Mouse (Mus musculus): Measurements from ENCODE around the gene Zfp652. TPM values are rescaled to one million over a fixed set of nuclear protein-coding genes. Genes with fewer than 3 reads are reported as not detected.

The Zfp652 gene
- total and polyA plus RNA-seq, 3 experiments: 3.0 to 9.8 (median 6.2) TPM

DNA sequence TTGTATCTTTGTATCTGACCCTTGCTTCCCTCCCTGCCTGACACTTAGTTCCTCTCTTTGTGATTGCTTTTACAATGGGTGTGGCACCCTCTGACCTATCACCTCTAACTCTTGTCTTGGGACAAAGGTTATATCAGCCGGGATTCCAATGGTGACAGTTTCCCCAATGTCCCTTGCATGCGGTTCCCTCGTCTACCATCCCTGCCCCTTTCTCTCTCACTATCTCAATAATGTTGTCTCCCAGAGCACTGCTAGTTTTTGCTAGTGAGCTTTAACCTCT lies 114.6 kb downstream of the Zfp652 start:
- Histone ChIP-seq H3K9me3 (replicated peaks; ENCODE audit: low read length) (peaks cover 21% of the 10 kb centered on the region), H3K9ac (ENCODE audit: insufficient read depth, low read depth) (no peak overlapping the region), H3K4me2 (ENCODE audit: insufficient read depth, low read depth, poor library complexity, severe bottlenecking) (no peak overlapping the region), H3K36me3 (replicated peaks in 1 of 2; ENCODE audit: control insufficient read depth in 1 of 2, insufficient read depth in 1 of 2, low read length in 1 of 2) (peaks cover 18 to 32% of the 10 kb centered on the region in 2 experiments), H3K4me1 (ENCODE audit: control insufficient read depth in 1 of 2, insufficient read depth in 2 of 2) (peaks cover 0 to 42% of the 10 kb centered on the region in 2 experiments; a peak in 3 of 4 replicates), H3K27me3 (replicated peaks) (peaks cover 42% of the 10 kb centered on the region), H3K27ac (ENCODE audit: insufficient read depth, low read depth) (no peak overlapping the region), H3K4me3 (replicated peaks in 1 of 3; ENCODE audit: low read depth in 2 of 3, low read length in 2 of 3, poor library complexity in 1 of 3) (no peak overlapping the region), H3K79me2 (replicated peaks; ENCODE audit: control insufficient read depth, extremely low read depth, insufficient read depth, poor library complexity, severe bottlenecking) (no peaks in the 10 kb centered on the region)
- TF ChIP-seq GABPA (IDR thresholded peaks at IDR 0.05; ENCODE audit: insufficient replicate concordance, low read depth, low read length) (no peak), MAX (IDR thresholded peaks at IDR 0.05; ENCODE audit: low read length) (no peak)
- DNase-seq (ENCODE audit: extremely low read depth): no peak
- in situ Hi-C loops (cut with MboI; ENCODE audit: low pct_ligation_motif_present, low pct_unique_long_range_greater_than_20kb, low sequenced_read_pairs): loop anchor here (10.0 kb wide), 1 partner anchor 118 kb away; no protein-coding TSS in a partner anchor
- dilution Hi-C loops (cut with MboI; ENCODE audit: extremely low pct_ligation_motif_present, extremely low pct_unique_long_range_greater_than_20kb, low sequenced_read_pairs): no loop called here

GRCm38 (mm10) chr11:95827464-95828085 lies 115.1 kb downstream of the Zfp652 start:
- peaks cover 39% of the 10 kb centered on the region for H3K27me3 ChIP-seq (replicated peaks)
- in situ Hi-C loops (cut with MboI; ENCODE audit: low pct_ligation_motif_present, low pct_unique_long_range_greater_than_20kb, low sequenced_read_pairs) (loop anchor here (10.0 kb wide), 1 partner anchor 117 kb away; no protein-coding TSS in a partner anchor), dilution Hi-C loops (cut with MboI; ENCODE audit: extremely low pct_ligation_motif_present, extremely low pct_unique_long_range_greater_than_20kb, low sequenced_read_pairs) (no loop called here)
- no peak for DNase-seq (ENCODE audit: extremely low read depth)
- H3K79me2 ChIP-seq (replicated peaks; ENCODE audit: control insufficient read depth, extremely low read depth, insufficient read depth, poor library complexity, severe bottlenecking): no peaks in the 10 kb centered on the region
- peaks cover 23 to 37% of the 10 kb centered on the region in 2 experiments for H3K36me3 ChIP-seq (replicated peaks in 1 of 2; ENCODE audit: control insufficient read depth in 1 of 2, insufficient read depth in 1 of 2, low read length in 1 of 2)
- H3K4me1 ChIP-seq (ENCODE audit: control insufficient read depth in 1 of 2, insufficient read depth in 2 of 2): peaks cover 3 to 47% of the 10 kb centered on the region in 2 experiments
- peaks cover 21% of the 10 kb centered on the region for H3K9me3 ChIP-seq (replicated peaks; ENCODE audit: low read length)
- H3K4me2 ChIP-seq (ENCODE audit: insufficient read depth, low read depth, poor library complexity, severe bottlenecking): no peak overlapping the region
- no peak overlapping the region for H3K4me3 ChIP-seq (replicated peaks in 1 of 3; ENCODE audit: low read depth in 2 of 3, low read length in 2 of 3, poor library complexity in 1 of 3)
- no peak overlapping the region for H3K27ac ChIP-seq (ENCODE audit: insufficient read depth, low read depth)
- no peak overlapping the region for H3K9ac ChIP-seq (ENCODE audit: insufficient read depth, low read depth)
- TF ChIP-seq GABPA (IDR thresholded peaks at IDR 0.05; ENCODE audit: insufficient replicate concordance, low read depth, low read length) (no peak), CHD2 (IDR thresholded peaks at IDR 0.05; ENCODE audit: low read length) (no peak; the same call in 1 of the 2 replicates), PAX5 (IDR thresholded peaks at IDR 0.05; ENCODE audit: low read length) (no peak), CTCF (conservative IDR thresholded peaks at IDR 0.05 in 1 of 2, IDR thresholded peaks at IDR 0.05 in 1 of 2; ENCODE audit: low read depth in 2 of 2, low read length in 2 of 2) (peak; percentile 82 to 98), E2F4 (IDR thresholded peaks at IDR 0.05; ENCODE audit: insufficient replicate concordance, low read depth, low read length) (no peak), USF1 (IDR thresholded peaks at IDR 0.05; ENCODE audit: low read depth, low read length) (no peak), USF2 (conservative IDR thresholded peaks at IDR 0.05; ENCODE audit: low read depth, low read length) (no peak), KAT2A (IDR thresholded peaks at IDR 0.05; ENCODE audit: insufficient replicate concordance, low read length) (no peak), IRF4 (IDR thresholded peaks at IDR 0.05; ENCODE audit: low read depth, low read length) (0 out of 2 replicates have a peak, but pooled peaks have one; percentile 14), MAFK (IDR thresholded peaks at IDR 0.05; ENCODE audit: insufficient replicate concordance, low read length) (no peak), MEF2A (IDR thresholded peaks at IDR 0.05; ENCODE audit: borderline replicate concordance, low read depth, low read length) (0 out of 2 replicates have a peak, but pooled peaks have one; percentile 11), UBTF (IDR thresholded peaks at IDR 0.05; ENCODE audit: low read depth, low read length) (no peak), ZNF384 (IDR thresholded peaks at IDR 0.05; ENCODE audit: low read depth, low read length) (peak; percentile 100), JUND (conservative IDR thresholded peaks at IDR 0.05; ENCODE audit: low read depth, low read length) (no peak; the same call in 1 of the 2 replicates), ZMIZ1 (IDR thresholded peaks at IDR 0.05; ENCODE audit: low read depth, low read length) (0 out of 2 replicates have a peak, but pooled peaks have one; percentile 52), MYC (IDR thresholded peaks at IDR 0.05; ENCODE audit: low read depth, low read length) (no peak), NRF1 (IDR thresholded peaks at IDR 0.05; ENCODE audit: low read depth, low read length) (no peak), ZC3H11A (IDR thresholded peaks at IDR 0.05; ENCODE audit: low read depth, low read length) (peak; percentile 84), RCOR1 (conservative IDR thresholded peaks at IDR 0.05; ENCODE audit: low read depth, low read length) (no peak), POLR2A (IDR thresholded peaks at IDR 0.05; ENCODE audit: low read depth, low read length) (no peak), POLR2AphosphoS2 (IDR thresholded peaks at IDR 0.05; ENCODE audit: low read depth, low read length) (peak; percentile 49), CHD1 (IDR thresholded peaks at IDR 0.05; ENCODE audit: low read depth, low read length) (no peak), MAX (IDR thresholded peaks at IDR 0.05; ENCODE audit: low read length) (0 out of 2 replicates have a peak, but pooled peaks have one; percentile 13), ZKSCAN1 (IDR thresholded peaks at IDR 0.05; ENCODE audit: borderline replicate concordance, low read depth, low read length) (no peak; the same call in 1 of the 2 replicates), TCF12 (IDR thresholded peaks at IDR 0.05; ENCODE audit: low read depth, low read length) (no peak), SIN3A (IDR thresholded peaks at IDR 0.05; ENCODE audit: low read length) (no peak), EP300 (IDR thresholded peaks at IDR 0.05; ENCODE audit: low read length) (no peak), ELF1 (IDR thresholded peaks at IDR 0.05; ENCODE audit: low read depth, low read length) (no peak; the same call in 1 of the 2 replicates), MXI1 (IDR thresholded peaks at IDR 0.05; ENCODE audit: low read depth, low read length) (no peak), JUN (IDR thresholded peaks at IDR 0.05; ENCODE audit: insufficient read depth, low read depth, low read length) (no peak), TBP (conservative IDR thresholded peaks at IDR 0.05; ENCODE audit: low read depth, low read length) (no peak), ETS1 (conservative IDR thresholded peaks at IDR 0.05; ENCODE audit: low read depth, low read length) (no peak)

Measured in CH12.LX (cell line).